Mouse (Mus musculus) common myeloid progenitor, adult 5-6 weeks (primary cell): ENCODE measurements at regions not wholly inside any gene's neighbourhood (a gene's known extent, or its start where the extent isn't known, plus 50 kb on each side); places are given as distances from the start of the nearest gene placed in this dataset.

Experiments
- ATAC-seq: replicated peaks from 2 replicates; pipeline ENCODE4 v1.8.0; 2016; ENCODE audit warnings: low read depth, mild to moderate bottlenecking, moderate TSS enrichment, inconsistent platforms; ENCODE audit not compliant: poor library complexity, severe bottlenecking

DNA sequence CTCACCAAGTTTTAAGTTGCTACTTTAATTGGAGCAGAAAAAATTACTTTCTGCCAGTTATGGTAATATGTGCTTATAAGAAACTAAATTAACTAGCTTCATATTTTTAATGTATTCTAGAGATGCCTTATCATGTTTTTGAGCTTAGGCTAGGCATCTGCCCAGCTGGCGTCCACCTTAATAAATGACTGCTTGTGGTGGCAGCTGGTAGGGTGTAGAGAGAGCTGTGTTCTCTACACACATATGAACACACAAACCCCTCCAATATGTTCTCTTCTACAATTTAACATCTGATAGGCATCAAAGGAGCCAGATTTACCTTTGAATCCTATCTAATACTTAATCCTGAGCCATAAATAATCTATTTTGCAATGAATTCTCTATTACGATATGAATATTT is 173.4 kb downstream of the Gm4340 start:
- no peak for ATAC-seq

DNA sequence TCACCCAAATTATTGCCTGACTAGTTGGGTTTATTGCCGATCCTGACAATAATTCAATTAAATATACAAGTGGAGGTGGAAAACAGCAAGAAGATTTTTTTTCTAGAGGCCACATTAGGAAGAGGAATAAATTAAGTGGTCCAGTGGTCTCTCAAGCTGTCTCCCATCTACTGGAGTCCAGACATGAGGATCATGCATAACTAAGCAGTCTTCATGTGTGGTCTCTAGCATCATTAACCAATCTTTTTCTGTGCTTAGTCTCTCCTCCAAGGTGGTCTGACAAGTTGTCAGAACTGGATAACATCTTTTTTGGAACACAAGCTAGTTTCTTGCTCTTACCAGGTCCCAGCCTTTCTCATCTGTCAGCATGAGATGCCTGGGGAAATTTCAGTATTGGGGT is 180.7 kb downstream of the Gm4340 start:
- ATAC-seq, result no peak

DNA sequence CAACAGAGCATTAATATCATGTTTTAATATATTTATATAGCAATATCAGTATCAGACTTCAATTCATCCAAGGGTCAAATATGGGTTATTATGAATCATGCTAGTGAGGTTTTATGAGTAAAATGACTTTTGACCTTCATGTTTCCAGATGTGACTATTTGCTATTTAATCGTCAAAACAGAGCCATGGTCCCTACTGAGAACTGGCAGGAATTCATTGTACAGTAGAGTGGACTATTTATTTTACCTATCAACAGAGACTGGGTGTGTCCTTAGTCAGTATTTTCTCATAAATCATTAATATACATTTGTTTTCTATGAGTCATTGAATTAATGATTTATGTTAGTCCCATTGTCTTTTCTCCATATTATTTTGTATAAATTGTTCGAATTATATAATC is 194.4 kb downstream of the Gm4340 start:
- ATAC-seq, result no peak

DNA sequence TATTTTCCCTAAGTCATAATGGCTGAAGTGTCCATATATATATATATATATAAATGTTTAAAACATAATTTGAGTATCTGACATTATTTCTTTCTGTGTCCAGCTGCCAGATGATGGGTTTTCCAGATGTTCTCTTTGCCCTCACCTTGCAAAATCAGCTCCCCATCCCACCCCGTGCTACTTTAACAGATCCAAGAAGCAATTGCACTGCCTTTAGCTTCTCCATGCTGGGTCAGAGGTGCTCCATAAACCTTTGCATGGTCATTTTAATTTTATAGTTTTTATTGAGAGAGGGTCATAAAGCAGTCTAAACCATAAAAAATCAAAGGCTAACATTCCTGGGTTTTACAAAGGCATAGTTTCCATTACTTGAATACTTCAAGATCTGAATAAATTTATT is 201.9 kb downstream of the Gm4340 start:
- no peak for ATAC-seq

DNA sequence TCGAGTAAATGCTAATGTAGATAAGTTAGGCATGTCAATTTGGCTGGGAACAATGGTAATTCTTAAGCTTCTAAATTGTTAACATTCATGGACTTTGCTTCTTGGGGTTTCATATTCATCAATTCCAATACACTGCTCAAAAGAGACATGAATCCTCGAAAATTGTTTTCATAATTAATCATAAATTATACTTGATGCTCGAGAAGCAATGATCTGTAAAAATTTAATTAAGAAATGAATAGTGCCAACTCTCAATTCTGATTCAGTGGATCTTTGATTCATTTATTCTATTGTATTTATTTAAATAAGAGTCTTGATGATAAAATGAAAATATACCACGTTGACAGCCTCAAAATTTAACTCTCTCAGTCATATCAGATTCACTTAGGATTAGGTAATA is 214.9 kb downstream of the Gm4340 start:
- no peak for ATAC-seq

DNA sequence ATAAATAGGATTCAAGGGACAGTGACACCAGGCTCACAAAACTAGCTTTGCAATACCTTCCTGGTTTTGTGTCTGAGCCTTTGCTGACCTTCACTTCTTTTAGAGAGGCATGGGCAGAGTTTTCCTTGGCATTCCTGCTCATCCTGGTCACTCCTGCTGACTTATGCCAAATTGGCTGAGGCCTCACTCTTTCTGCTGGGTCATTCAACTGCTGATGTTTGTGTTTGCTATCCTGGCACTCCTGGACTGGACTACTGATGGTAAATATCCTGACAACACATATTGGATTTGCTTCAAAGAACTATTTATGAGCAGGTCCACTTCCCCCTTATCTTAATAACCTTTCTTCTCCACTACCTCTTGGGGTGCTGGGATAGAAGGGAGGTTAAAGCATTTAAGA is 228.7 kb downstream of the Gm4340 start:
- no peak for ATAC-seq

DNA sequence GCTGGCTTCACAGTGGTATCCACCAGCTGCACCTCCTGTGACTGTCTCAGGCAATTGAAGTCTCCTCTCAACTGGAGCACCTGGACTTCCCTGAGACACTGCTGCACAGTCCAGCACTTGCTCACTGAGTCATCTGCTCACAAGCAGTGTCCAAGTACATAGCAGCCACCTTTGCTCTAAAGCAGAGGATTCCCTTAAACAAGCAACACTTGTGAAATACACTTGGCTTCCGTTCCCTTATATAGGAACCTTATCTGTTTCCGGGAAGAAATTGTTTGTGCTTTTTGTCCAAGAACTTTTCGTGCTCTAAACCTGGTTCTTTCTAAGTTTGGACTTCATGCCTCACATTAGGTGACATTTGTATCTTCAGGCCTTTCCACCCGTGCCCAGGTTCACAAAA is 229.3 kb downstream of the Gm4340 start:
- no peak for ATAC-seq

DNA sequence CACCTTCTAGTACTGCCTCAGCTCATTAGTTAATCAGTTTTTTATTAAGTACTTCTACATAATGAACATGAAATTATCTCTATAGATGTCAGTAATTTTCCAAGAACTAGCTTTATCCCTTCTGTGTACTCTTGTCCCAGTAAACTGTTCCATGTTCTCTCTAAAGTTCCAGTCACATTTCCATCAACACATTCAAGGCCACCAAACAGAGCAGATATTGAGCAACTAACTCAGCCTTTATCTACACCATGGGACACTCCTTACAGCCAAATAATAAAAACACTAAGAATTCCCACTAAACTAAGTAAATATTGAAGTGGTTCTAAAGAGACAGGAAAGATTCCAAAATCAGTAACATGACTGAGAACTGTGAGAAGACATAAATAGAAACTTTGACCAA is 229.9 kb downstream of the Gm4340 start:
- no peak for ATAC-seq

DNA sequence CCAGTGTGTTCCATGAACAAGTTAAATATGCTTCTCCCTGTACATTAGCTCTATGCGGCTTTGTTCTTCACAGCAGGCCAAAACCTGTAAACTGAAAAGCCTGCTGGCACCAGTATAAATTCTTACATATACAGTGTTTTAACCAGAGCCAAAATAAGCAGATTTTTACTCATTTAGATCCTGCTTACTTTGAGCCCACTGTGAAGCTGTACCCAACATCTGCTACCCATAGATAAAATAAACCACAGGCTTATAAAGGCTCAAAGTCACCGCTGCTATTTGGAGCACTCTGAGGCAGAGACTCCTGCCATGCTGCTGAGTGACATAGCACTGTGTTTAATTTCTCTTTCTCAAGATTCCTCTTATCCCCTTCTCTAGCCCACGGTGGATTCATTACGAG is 251.1 kb downstream of the Gm4340 start:
- peak; percentile 68; the same call in 1 of the 2 replicates for ATAC-seq

DNA sequence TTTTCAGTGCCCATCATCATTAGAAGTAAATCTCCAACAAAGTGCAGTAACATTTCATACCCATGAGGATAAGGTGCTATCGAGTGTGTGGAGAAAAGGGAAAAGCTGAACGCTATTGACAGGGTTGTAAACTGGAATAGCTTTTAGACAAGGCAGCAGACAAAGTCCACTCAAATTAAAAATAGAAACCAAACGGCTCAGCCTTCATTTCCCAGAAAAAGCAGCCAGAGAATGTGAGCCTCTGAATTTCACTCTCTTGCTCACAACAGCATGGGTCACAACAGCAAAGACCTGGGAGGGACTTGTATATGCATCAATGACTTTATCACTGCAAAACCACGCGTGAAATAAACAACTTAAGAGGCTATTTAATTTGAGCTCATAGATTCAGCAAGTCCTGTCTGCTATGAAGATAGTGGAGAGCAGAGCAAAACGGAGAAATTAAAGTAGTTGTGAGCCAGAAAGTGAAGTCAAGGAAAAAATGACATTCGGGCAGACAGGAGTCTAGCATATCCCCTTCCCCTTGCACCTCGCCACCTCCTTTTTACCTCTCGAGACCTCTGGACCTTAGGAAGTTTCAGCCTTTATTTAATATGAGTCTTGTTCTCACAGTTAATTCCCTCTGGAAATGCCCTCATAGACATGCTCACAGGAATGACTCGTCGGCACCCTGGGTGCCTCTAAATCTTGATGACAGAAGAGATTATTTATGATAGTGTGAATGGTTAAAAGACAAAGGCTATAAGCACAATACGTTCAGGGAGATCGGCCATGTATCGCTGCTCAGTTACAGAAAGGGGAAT is 261.9 kb downstream of the Gm4340 start:
- no peak for ATAC-seq

DNA sequence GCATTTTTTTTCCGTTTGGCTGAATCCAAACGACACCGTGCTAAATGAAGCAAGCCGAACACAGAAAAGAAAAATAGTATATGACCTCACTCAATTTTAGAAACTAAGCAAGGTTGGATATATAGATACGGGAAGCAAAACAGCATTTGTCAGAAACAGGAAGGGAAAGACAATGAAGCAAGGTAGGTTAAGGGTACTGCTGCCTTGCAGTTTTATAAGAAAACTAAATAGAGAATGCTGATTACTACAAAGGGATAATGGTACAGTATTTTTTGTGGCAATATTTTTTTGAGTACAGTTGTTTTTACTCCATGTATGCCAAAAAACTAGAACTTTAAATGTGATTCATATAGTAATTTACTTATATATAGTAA is 262.5 kb downstream of the Gm4340 start:
- no peak for ATAC-seq

DNA sequence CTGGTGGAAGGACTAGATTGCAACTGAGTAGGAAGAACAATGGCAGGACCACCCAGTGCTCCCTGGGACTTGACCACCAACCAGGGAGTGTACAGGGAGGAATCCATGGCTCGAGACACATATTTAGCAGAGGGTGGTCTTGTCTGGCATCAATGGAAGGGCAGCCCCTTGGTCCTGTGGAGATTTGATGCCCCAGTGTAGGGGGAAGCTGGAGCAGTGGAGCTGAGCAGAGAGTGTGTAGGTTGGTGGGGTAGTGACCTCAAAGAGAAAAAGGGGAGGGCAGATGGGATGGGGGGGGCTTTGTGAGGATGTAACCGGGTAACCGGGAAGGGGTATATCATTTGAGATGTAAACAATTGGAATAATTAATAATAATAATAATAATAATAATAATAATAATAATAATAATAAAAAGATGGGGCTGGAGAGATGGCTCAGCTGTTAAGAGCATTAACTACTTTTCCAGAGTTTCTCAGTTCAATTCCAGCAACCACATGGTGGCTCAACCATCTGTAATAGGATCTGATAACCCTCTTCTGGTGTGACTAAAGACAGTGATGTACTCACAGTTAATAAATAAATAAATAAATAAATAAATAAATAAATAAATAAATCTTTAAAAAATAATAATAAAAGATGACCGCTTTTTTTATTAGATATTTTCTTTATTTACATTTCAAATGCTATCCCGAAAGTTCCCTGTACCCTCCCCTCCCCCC is 292.5 kb downstream of the Gm4340 start:
- ATAC-seq, result no peak

DNA sequence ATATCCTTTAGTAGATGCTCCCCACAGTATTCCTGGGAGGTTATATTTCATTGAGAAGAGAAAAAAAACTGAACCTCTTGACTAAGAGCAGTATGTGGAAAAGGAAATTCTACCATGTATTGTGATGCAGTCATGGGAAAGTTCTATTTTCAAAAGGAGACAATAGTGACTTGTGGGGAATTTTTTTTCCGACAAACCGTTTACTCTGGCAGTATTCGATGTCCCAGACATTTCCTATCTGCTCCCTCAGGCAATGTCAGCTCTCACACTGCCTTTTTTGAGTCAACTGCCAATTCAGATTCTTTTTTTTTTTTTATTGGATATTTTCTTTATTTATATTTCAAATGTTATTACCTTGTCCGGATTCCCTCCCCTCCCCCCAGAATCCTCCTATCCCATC is 295.5 kb downstream of the Gm4340 start:
- no peak for ATAC-seq

DNA sequence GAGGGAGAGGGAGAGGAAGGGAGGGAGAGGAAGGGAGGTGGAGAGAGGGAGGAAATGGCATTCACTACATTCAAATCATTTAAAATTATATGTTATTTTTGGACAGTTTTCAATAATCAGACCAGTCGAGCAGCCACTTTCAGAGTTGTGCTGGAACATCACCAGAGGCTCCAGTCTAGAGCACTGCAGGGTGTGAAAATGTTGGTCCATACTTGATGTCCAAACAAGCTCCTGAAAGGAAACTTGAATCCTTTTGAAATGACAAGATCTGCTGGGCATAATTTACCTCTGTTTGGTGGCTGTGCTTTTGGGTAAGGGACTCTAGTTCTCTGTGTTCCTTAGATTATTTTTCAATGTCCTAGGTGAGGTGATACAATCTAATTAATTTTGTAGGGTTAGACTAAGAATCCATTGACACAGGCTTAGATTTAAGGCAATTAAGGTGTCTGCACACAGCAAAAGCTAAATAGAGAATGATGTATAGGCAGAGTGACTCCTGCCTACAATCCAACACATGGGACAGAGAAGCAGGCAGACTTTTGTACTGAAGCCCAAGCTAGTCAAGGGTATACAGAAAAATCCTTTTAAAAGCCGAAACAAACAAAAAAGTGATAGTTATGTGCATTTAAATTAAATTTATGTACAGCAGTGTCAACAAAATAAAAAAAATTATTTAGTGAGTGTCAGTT is 297.2 kb downstream of the Gm4340 start:
- ATAC-seq, result no peak
